Mouse (Mus musculus) liver, adult 2 months (tissue): Measurements from ENCODE around the gene Gpi1. TPM values are rescaled to one million over a fixed set of nuclear protein-coding genes. Genes with fewer than 3 reads are reported as not detected.

Experiments
- DNase-seq: peaks from one replicate; pipeline ENCODE4 v3.0.0-alpha.2; 2011; ENCODE audit warnings: low read depth, low spot score; ENCODE audit errors: extremely low read depth
- H3K27ac ChIP-seq: fragments of 200-500 bp; replicated peaks from 2 replicates; pipeline ENCODE4 v1.5.1; 2012; ENCODE audit warnings: low read depth, mild to moderate bottlenecking, control low read depth, inconsistent platforms, low read length; ENCODE audit not compliant: insufficient read depth
- H3K27me3 ChIP-seq: fragments of 200-500 bp; 2 replicates; pipeline ENCODE4 v1.6.1; 2012; ENCODE audit warnings: mild to moderate bottlenecking, moderate library complexity, low read length, inconsistent platforms; ENCODE audit not compliant: control insufficient read depth, insufficient read depth
- H3K36me3 ChIP-seq: fragments of 200-500 bp; 2 replicates; pipeline ENCODE4 v1.6.1; 2012; ENCODE audit warnings: low read length, inconsistent platforms; ENCODE audit not compliant: control insufficient read depth, insufficient read depth
- H3K4me1 ChIP-seq: fragments of 200-500 bp; 2 replicates; pipeline ENCODE4 v1.6.1; 2011; ENCODE audit warnings: low read length; ENCODE audit not compliant: control insufficient read depth, insufficient read depth
- H3K4me3 ChIP-seq: fragments of 200-500 bp; 2 replicates; pipeline ENCODE4 v1.5.1; 2011; ENCODE audit warnings: low read depth, mild to moderate bottlenecking, control low read depth, low read length, moderate library complexity; ENCODE audit not compliant: insufficient read depth
- H3K79me2 ChIP-seq: fragments of 200-500 bp; 2 replicates; pipeline ENCODE4 v1.6.1; 2012; ENCODE audit warnings: inconsistent platforms, mild to moderate bottlenecking, low read length, moderate library complexity; ENCODE audit not compliant: control insufficient read depth, insufficient read depth
- H3K9ac ChIP-seq: fragments of 200-500 bp; 2 replicates; pipeline ENCODE4 v1.6.1; 2012; ENCODE audit warnings: low read depth, mild to moderate bottlenecking, control low read depth, inconsistent platforms, low read length
- CTCF ChIP-seq: fragments of 200-500 bp; IDR thresholded peaks from 2 replicates; pipeline ENCODE4 v1.5.1; 2011; ENCODE audit warnings: low read depth, low read length, control low read depth
- POLR2A ChIP-seq: fragments of 200-500 bp; IDR thresholded peaks from 2 replicates; pipeline ENCODE4 v1.6.1; 2011; ENCODE audit warnings: low read length, control low read depth; ENCODE audit not compliant: insufficient read depth; ENCODE audit errors: extremely low read depth
- WGBS: fragments of 180-500 bp; shearing (Covaris S2); methylation state at CpG from one replicate; pipeline ENCODE4 v1.1.7; 2018; 5-methylcytosine and 5-hydroxymethylcytosine counted together
- polyA plus RNA-seq: library from polyadenylated mRNA; depleted of rRNA; stranded (reverse); fragments of >200 nt; gene quantifications from 2 replicates; pipeline ENCODE4 v1.2.3, GENCODE M21; 2012
- total RNA-seq: library from RNA; depleted of rRNA; stranded (reverse); fragments of >200 nt; gene quantifications from 2 replicates; pipeline ENCODE4 v1.2.3, GENCODE M21; 2014

Gene Gpi1
- total and polyA plus RNA-seq, 2 experiments, result 61.8 to 127 TPM

GRCm38 (mm10) chr7:34218496-34218895 is 11.6 kb downstream of the Gpi1 start:
- H3K27ac ChIP-seq, result no peak overlapping the region
- no peaks in the 10 kb centered on the region for H3K27me3 ChIP-seq
- no peak overlapping the region for H3K9ac ChIP-seq

GRCm38 (mm10) chr7:34216474-34216873 is 13.7 kb downstream of the Gpi1 start:
- WGBS, result 92% methylated on average over 10 of the region's 10 CpGs
- Histone ChIP-seq H3K36me3 (peaks cover 26% of the 10 kb centered on the region), H3K9ac (no peak overlapping the region)

More at GRCm38 (mm10) chr7:34218496-34218895, 11.6 kb downstream of the Gpi1 start:
- Histone ChIP-seq H3K4me1 (peaks cover 14% of the 10 kb centered on the region), H3K4me3 (no peak overlapping the region), H3K79me2 (no peaks in the 10 kb centered on the region), H3K36me3 (peaks cover 34% of the 10 kb centered on the region)
- 72% methylated on average over 1 of the region's 1 CpGs for WGBS
- no peak for TF ChIP-seq CTCF
- no peak for TF ChIP-seq POLR2A
- no peak for DNase-seq

GRCm38 (mm10) chr7:34215481-34215880 is 14.7 kb downstream of the Gpi1 start:
- 0 out of 2 replicates have a peak overlapping the region, but pooled peaks have one; percentile 10 for H3K9ac ChIP-seq
- H3K4me3 ChIP-seq, result no peak overlapping the region
- no peaks in the 10 kb centered on the region for H3K79me2 ChIP-seq
- 38% methylated on average over 9 of the region's 9 CpGs for WGBS
- peaks cover 14% of the 10 kb centered on the region for H3K4me1 ChIP-seq
- no peaks in the 10 kb centered on the region for H3K27me3 ChIP-seq
- H3K36me3 ChIP-seq, result peaks cover 27% of the 10 kb centered on the region
- peak overlapping the region; percentile 7 for H3K27ac ChIP-seq
- TF ChIP-seq POLR2A (no peak), CTCF (no peak)
- DNase-seq, result peak; percentile 80

More at GRCm38 (mm10) chr7:34216474-34216873, 13.7 kb downstream of the Gpi1 start:
- Histone ChIP-seq H3K4me3 (no peak overlapping the region), H3K79me2 (no peaks in the 10 kb centered on the region), H3K27me3 (no peaks in the 10 kb centered on the region), H3K27ac (no peak overlapping the region; the same call in 1 of the 2 replicates), H3K4me1 (peaks cover 14% of the 10 kb centered on the region)
- TF ChIP-seq CTCF (no peak), POLR2A (no peak)
- no peak for DNase-seq

GRCm38 (mm10) chr7:34214644-34215043 is 15.5 kb downstream of the Gpi1 start:
- DNase-seq, result no peak
- no peak overlapping the region for H3K27ac ChIP-seq

GRCm38 (mm10) chr7:34213281-34213680 is 16.9 kb downstream of the Gpi1 start:
- H3K36me3 ChIP-seq, result peaks cover 38% of the 10 kb centered on the region
- no peak overlapping the region for H3K9ac ChIP-seq
- peaks cover 14% of the 10 kb centered on the region for H3K4me1 ChIP-seq
- 81% methylated on average over 7 of the region's 7 CpGs for WGBS
- no peaks in the 10 kb centered on the region for H3K27me3 ChIP-seq
- H3K4me3 ChIP-seq, result no peak overlapping the region
- H3K27ac ChIP-seq, result no peak overlapping the region
- TF ChIP-seq CTCF, result no peak
- no peak for TF ChIP-seq POLR2A
- H3K79me2 ChIP-seq, result no peaks in the 10 kb centered on the region
- DNase-seq, result no peak

More at GRCm38 (mm10) chr7:34214644-34215043, 15.5 kb downstream of the Gpi1 start:
- 92% methylated on average over 8 of the region's 8 CpGs for WGBS
- no peaks in the 10 kb centered on the region for H3K79me2 ChIP-seq
- no peak for TF ChIP-seq CTCF
- no peak for TF ChIP-seq POLR2A
- no peak overlapping the region for H3K9ac ChIP-seq
- H3K27me3 ChIP-seq, result no peaks in the 10 kb centered on the region
- peaks cover 28% of the 10 kb centered on the region for H3K36me3 ChIP-seq
- peaks cover 14% of the 10 kb centered on the region for H3K4me1 ChIP-seq
- H3K4me3 ChIP-seq, result no peak overlapping the region

- Histone ChIP-seq H3K27me3 (no peaks in the 10 kb centered on the region), H3K4me1 (no peaks in the 10 kb centered on the region; the same call in 1 of the 2 replicates), H3K4me3 (no peak overlapping the region), H3K79me2 (no peaks in the 10 kb centered on the region), H3K36me3 (peaks cover 62% of the 10 kb centered on the region), H3K27ac (no peak overlapping the region), H3K9ac (no peak overlapping the region)
- DNase-seq, result no peak
- WGBS, result 89% methylated on average over 9 of the region's 9 CpGs
- TF ChIP-seq POLR2A (no peak), CTCF (peak; percentile 32; the same call in 1 of the 2 replicates)
Measured at GRCm38 (mm10) chr7:34208027-34208745, 21.9 kb downstream of the Gpi1 start.
